Mouse (Mus musculus): ENCODE measurements at regions not wholly inside any gene's neighbourhood (a gene's known extent, or its start where the extent isn't known, plus 50 kb on each side); places are given as distances from the start of the nearest gene placed in this dataset.

- no peak for TF ChIP-seq POLR2A (IDR thresholded peaks at IDR 0.05; ENCODE audit: borderline replicate concordance, low read depth, low read length)
- no peak for TF ChIP-seq CTCF (IDR thresholded peaks at IDR 0.05; ENCODE audit: low read depth, low read length)
- Histone ChIP-seq H3K4me3 (ENCODE audit: insufficient read depth, low read length) (no peak overlapping the region), H3K4me1 (ENCODE audit: control insufficient read depth, insufficient read depth, low read length) (no peaks in the 10 kb centered on the region), H3K27ac (ENCODE audit: insufficient read depth, low read depth, low read length) (no peak overlapping the region)
Measured at GRCm38 (mm10) chr13:72792695-72793094, 164.1 kb downstream of the Irx2 start.

GRCm38 (mm10) chr13:72800021-72800420 lies 171.4 kb downstream of the Irx2 start:
- Histone ChIP-seq H3K27ac (ENCODE audit: insufficient read depth, low read depth, low read length) (no peak overlapping the region), H3K4me3 (ENCODE audit: insufficient read depth, low read length) (no peak overlapping the region), H3K4me1 (ENCODE audit: control insufficient read depth, insufficient read depth, low read length) (no peaks in the 10 kb centered on the region)
- TF ChIP-seq CTCF (IDR thresholded peaks at IDR 0.05; ENCODE audit: low read depth, low read length), result no peak
- TF ChIP-seq POLR2A (IDR thresholded peaks at IDR 0.05; ENCODE audit: borderline replicate concordance, low read depth, low read length), result no peak

- Histone ChIP-seq H3K4me1 (ENCODE audit: control insufficient read depth, insufficient read depth, low read length) (no peaks in the 10 kb centered on the region), H3K27ac (ENCODE audit: insufficient read depth, low read depth, low read length) (no peak overlapping the region), H3K4me3 (ENCODE audit: insufficient read depth, low read length) (no peak overlapping the region)
- TF ChIP-seq CTCF (IDR thresholded peaks at IDR 0.05; ENCODE audit: low read depth, low read length), result no peak
- TF ChIP-seq POLR2A (IDR thresholded peaks at IDR 0.05; ENCODE audit: borderline replicate concordance, low read depth, low read length), result no peak
Measured at GRCm38 (mm10) chr13:72800546-72800945, 171.9 kb downstream of the Irx2 start.

- H3K4me1 ChIP-seq (ENCODE audit: control insufficient read depth, insufficient read depth, low read length), result no peaks in the 10 kb centered on the region
- TF ChIP-seq POLR2A (IDR thresholded peaks at IDR 0.05; ENCODE audit: borderline replicate concordance, low read depth, low read length), result no peak
- TF ChIP-seq CTCF (IDR thresholded peaks at IDR 0.05; ENCODE audit: low read depth, low read length), result no peak
- H3K4me3 ChIP-seq (ENCODE audit: insufficient read depth, low read length), result no peak overlapping the region
- no peak overlapping the region for H3K27ac ChIP-seq (ENCODE audit: insufficient read depth, low read depth, low read length)
Measured at GRCm38 (mm10) chr13:72803374-72803773, 174.8 kb downstream of the Irx2 start.

- TF ChIP-seq POLR2A (IDR thresholded peaks at IDR 0.05; ENCODE audit: borderline replicate concordance, low read depth, low read length) (no peak), CTCF (IDR thresholded peaks at IDR 0.05; ENCODE audit: low read depth, low read length) (no peak)
- Histone ChIP-seq H3K4me3 (ENCODE audit: insufficient read depth, low read length) (no peak overlapping the region), H3K27ac (ENCODE audit: insufficient read depth, low read depth, low read length) (no peak overlapping the region), H3K4me1 (ENCODE audit: control insufficient read depth, insufficient read depth, low read length) (no peaks in the 10 kb centered on the region)
Measured at GRCm38 (mm10) chr13:72809226-72809625, 180.6 kb downstream of the Irx2 start.

GRCm38 (mm10) chr13:72810626-72811025 lies 182.0 kb downstream of the Irx2 start:
- Histone ChIP-seq H3K4me3 (ENCODE audit: insufficient read depth, low read length) (no peak overlapping the region), H3K27ac (ENCODE audit: insufficient read depth, low read depth, low read length) (no peak overlapping the region), H3K4me1 (ENCODE audit: control insufficient read depth, insufficient read depth, low read length) (no peaks in the 10 kb centered on the region)
- TF ChIP-seq CTCF (IDR thresholded peaks at IDR 0.05; ENCODE audit: low read depth, low read length), result no peak

GRCm38 (mm10) chr13:72814616-72815015 lies 186.0 kb downstream of the Irx2 start:
- Histone ChIP-seq H3K4me3 (ENCODE audit: insufficient read depth, low read length) (no peak overlapping the region), H3K4me1 (ENCODE audit: control insufficient read depth, insufficient read depth, low read length) (no peaks in the 10 kb centered on the region), H3K27ac (ENCODE audit: insufficient read depth, low read depth, low read length) (no peak overlapping the region)
- no peak for TF ChIP-seq POLR2A (IDR thresholded peaks at IDR 0.05; ENCODE audit: borderline replicate concordance, low read depth, low read length)

GRCm38 (mm10) chr13:72815236-72815932 lies 186.8 kb downstream of the Irx2 start:
- Histone ChIP-seq H3K4me1 (ENCODE audit: control insufficient read depth, insufficient read depth, low read length) (no peaks in the 10 kb centered on the region), H3K4me3 (ENCODE audit: insufficient read depth, low read length) (no peak overlapping the region), H3K27ac (ENCODE audit: insufficient read depth, low read depth, low read length) (no peak overlapping the region)
- no peak for TF ChIP-seq POLR2A (IDR thresholded peaks at IDR 0.05; ENCODE audit: borderline replicate concordance, low read depth, low read length)
- TF ChIP-seq CTCF (IDR thresholded peaks at IDR 0.05; ENCODE audit: low read depth, low read length), result no peak

GRCm38 (mm10) chr13:72815933-72816553 lies 187.4 kb downstream of the Irx2 start:
- Histone ChIP-seq H3K4me3 (ENCODE audit: insufficient read depth, low read length) (no peak overlapping the region), H3K4me1 (ENCODE audit: control insufficient read depth, insufficient read depth, low read length) (no peaks in the 10 kb centered on the region), H3K27ac (ENCODE audit: insufficient read depth, low read depth, low read length) (no peak overlapping the region)
- TF ChIP-seq CTCF (IDR thresholded peaks at IDR 0.05; ENCODE audit: low read depth, low read length), result no peak
- no peak for TF ChIP-seq POLR2A (IDR thresholded peaks at IDR 0.05; ENCODE audit: borderline replicate concordance, low read depth, low read length)

- Histone ChIP-seq H3K4me3 (ENCODE audit: insufficient read depth, low read length) (no peak overlapping the region), H3K4me1 (ENCODE audit: control insufficient read depth, insufficient read depth, low read length) (no peaks in the 10 kb centered on the region), H3K27ac (ENCODE audit: insufficient read depth, low read depth, low read length) (no peak overlapping the region)
- no peak for TF ChIP-seq CTCF (IDR thresholded peaks at IDR 0.05; ENCODE audit: low read depth, low read length)
- TF ChIP-seq POLR2A (IDR thresholded peaks at IDR 0.05; ENCODE audit: borderline replicate concordance, low read depth, low read length), result no peak
Measured at GRCm38 (mm10) chr13:72816856-72817255, 188.2 kb downstream of the Irx2 start.
